Mouse (Mus musculus) small intestine, adult 2 months (tissue): ENCODE measurements around the gene Snd1. TPM values are rescaled to one million over a fixed set of nuclear protein-coding genes. Genes with fewer than 3 reads are reported as not detected.

Source experiments
- H3K27ac ChIP-seq: fragments of 200-500 bp; 2 replicates; pipeline ENCODE4 v1.5.1; 2012; ENCODE audit warnings: low read depth, low read length, control low read depth, inconsistent platforms; ENCODE audit not compliant: insufficient read depth
- H3K27me3 ChIP-seq: fragments of 200-500 bp; 2 replicates; pipeline ENCODE4 v1.6.1; 2012; ENCODE audit warnings: mild to moderate bottlenecking, moderate library complexity, low read length, inconsistent platforms; ENCODE audit not compliant: control insufficient read depth, insufficient read depth
- H3K36me3 ChIP-seq: fragments of 200-500 bp; 2 replicates; pipeline ENCODE4 v1.6.1; 2012; ENCODE audit warnings: mild to moderate bottlenecking, low read length, control low read depth, inconsistent platforms; ENCODE audit not compliant: control insufficient read depth, insufficient read depth
- H3K4me1 ChIP-seq: fragments of 200-500 bp; 2 replicates; pipeline ENCODE4 v1.6.1; 2012; ENCODE audit warnings: low read length, inconsistent platforms, mixed read lengths; ENCODE audit not compliant: control insufficient read depth, insufficient read depth, insufficient read length
- H3K4me3 ChIP-seq: fragments of 200-500 bp; 2 replicates; pipeline ENCODE4 v1.5.1; 2012; ENCODE audit warnings: low read depth, mild to moderate bottlenecking, control low read depth, inconsistent platforms, low read length, moderate library complexity
- CTCF ChIP-seq: fragments of 200-500 bp; IDR thresholded peaks from 2 replicates; pipeline ENCODE4 v1.5.1; 2012; ENCODE audit warnings: low read depth, mild to moderate bottlenecking, control low read depth, inconsistent platforms, low read length, moderate library complexity, mixed read lengths; ENCODE audit not compliant: insufficient replicate concordance, insufficient read length; ENCODE audit errors: extremely low read depth
- POLR2A ChIP-seq: fragments of 200-500 bp; IDR thresholded peaks from 2 replicates; pipeline ENCODE4 v1.6.1; 2012; ENCODE audit warnings: low read depth, mild to moderate bottlenecking, control low read depth, inconsistent platforms, low read length, moderate library complexity
- WGBS: fragments of 180-500 bp; shearing (Covaris S2); methylation state at CpG from one replicate; pipeline ENCODE4 v1.1.7; 2018; 5-methylcytosine and 5-hydroxymethylcytosine counted together
- polyA plus RNA-seq: library from polyadenylated mRNA; depleted of rRNA; stranded (reverse); fragments of >200 nt; gene quantifications from 2 replicates; pipeline ENCODE4 v1.2.3, GENCODE M21; 2012

The Snd1 gene
- polyA plus RNA-seq, 1 experiment = 77.7 TPM

GRCm38 (mm10) chr6:28795380-28795779 is 320.4 kb downstream of the Snd1 start:
- no peak overlapping the region for H3K27ac ChIP-seq
- H3K4me3 ChIP-seq = no peak overlapping the region
- H3K4me1 ChIP-seq = no peaks in the 10 kb centered on the region
- H3K36me3 ChIP-seq = peaks cover 17% of the 10 kb centered on the region
- TF ChIP-seq CTCF (no peak), POLR2A (no peak)
- 69% methylated on average over 9 of the region's 9 CpGs for WGBS
- H3K27me3 ChIP-seq = no peaks in the 10 kb centered on the region

DNA sequence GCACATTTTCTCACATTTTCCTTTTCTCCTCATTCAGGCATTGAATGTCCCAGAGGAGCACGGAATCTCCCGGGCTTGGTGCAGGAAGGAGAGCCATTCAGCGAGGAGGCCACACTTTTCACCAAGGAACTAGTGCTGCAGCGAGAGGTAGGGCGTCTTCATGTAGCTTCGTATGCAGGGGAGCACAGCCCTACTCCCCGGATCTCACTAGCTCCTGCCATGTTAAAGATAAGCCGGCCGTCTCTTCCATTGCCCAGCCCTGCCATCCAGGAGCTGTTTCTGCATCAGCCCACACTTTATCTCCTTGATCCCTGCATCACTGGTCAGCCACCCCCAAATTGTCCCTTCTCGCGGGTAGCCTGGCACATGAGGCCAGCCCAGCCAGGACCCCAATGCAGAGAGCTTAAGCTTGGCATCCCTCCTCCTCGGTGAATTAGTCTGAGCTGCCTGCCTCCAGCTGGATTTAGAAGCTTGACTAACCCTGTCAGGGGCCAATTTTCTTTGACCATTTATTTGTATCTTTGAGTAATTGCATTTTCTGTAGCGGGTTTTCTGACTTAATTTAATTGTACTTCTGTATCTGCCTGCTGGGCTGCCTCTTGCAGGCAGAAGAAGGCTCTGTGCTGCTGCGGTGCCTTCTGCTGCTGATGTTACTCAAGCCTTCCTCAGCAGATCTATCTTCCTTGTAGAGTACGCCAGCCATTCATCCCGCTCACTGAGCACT is 321.0 kb downstream of the Snd1 start:
- Histone ChIP-seq H3K27ac (no peak overlapping the region), H3K27me3 (no peaks in the 10 kb centered on the region), H3K36me3 (peaks cover 17% of the 10 kb centered on the region), H3K4me1 (no peaks in the 10 kb centered on the region), H3K4me3 (no peak overlapping the region)
- WGBS = 94% methylated on average over 16 of the region's 16 CpGs
- TF ChIP-seq POLR2A (no peak), CTCF (no peak)

- 92% methylated on average over 2 of the region's 2 CpGs for WGBS
- Histone ChIP-seq H3K27me3 (no peaks in the 10 kb centered on the region), H3K4me1 (no peaks in the 10 kb centered on the region), H3K4me3 (no peak overlapping the region), H3K36me3 (peaks cover 21% of the 10 kb centered on the region), H3K27ac (no peak overlapping the region)
- TF ChIP-seq CTCF (no peak), POLR2A (no peak)
Measured at GRCm38 (mm10) chr6:28799818-28800217, 324.9 kb downstream of the Snd1 start.

- Histone ChIP-seq H3K27me3 (no peaks in the 10 kb centered on the region), H3K36me3 (peaks cover 19% of the 10 kb centered on the region), H3K27ac (no peak overlapping the region), H3K4me3 (no peak overlapping the region), H3K4me1 (no peaks in the 10 kb centered on the region)
- WGBS = 92% methylated on average over 3 of the region's 3 CpGs
- TF ChIP-seq POLR2A (no peak), CTCF (no peak)
Measured at GRCm38 (mm10) chr6:28800976-28801375, 326.0 kb downstream of the Snd1 start.

GRCm38 (mm10) chr6:28803678-28804279 is 328.8 kb downstream of the Snd1 start:
- Histone ChIP-seq H3K36me3 (peaks cover 9% of the 10 kb centered on the region), H3K4me3 (no peak overlapping the region), H3K27me3 (no peaks in the 10 kb centered on the region), H3K27ac (no peak overlapping the region), H3K4me1 (no peaks in the 10 kb centered on the region)
- TF ChIP-seq POLR2A (no peak), CTCF (no peak)
- 88% methylated on average over 6 of the region's 6 CpGs for WGBS

GRCm38 (mm10) chr6:28804751-28805150 is 329.8 kb downstream of the Snd1 start:
- H3K4me1 ChIP-seq = no peaks in the 10 kb centered on the region
- 85% methylated on average over 5 of the region's 5 CpGs for WGBS
- no peak for TF ChIP-seq POLR2A
- no peak for TF ChIP-seq CTCF

DNA sequence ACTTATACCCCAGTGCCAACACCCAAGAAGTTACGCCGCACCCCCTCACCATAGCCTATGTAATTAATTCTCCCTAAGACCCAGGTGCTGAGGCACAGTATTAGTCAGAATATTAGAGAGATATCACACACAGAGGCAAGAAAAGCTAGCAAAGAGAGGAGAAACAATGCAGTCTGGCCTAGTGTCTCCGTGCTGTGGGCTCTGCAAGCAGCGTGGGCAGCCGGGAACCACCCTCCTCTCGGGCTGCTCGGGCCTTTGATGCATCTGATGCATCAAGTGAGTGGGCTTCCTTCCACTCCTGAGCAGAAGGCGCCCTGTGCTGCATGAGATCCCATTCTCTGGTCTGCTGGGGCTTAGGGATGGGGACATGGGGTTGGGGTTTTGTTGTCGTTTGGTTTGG is 338.1 kb downstream of the Snd1 start:
- Histone ChIP-seq H3K27ac (no peak overlapping the region), H3K36me3 (no peaks in the 10 kb centered on the region), H3K27me3 (no peaks in the 10 kb centered on the region), H3K4me3 (no peak overlapping the region), H3K4me1 (no peaks in the 10 kb centered on the region)
- TF ChIP-seq POLR2A (no peak), CTCF (no peak)
- WGBS = 86% methylated on average over 9 of the region's 9 CpGs

More at GRCm38 (mm10) chr6:28804751-28805150, 329.8 kb downstream of the Snd1 start:
- no peaks in the 10 kb centered on the region for H3K27me3 ChIP-seq
- H3K4me3 ChIP-seq = no peak overlapping the region
- peaks cover 6% of the 10 kb centered on the region; the same call in 1 of the 2 replicates for H3K36me3 ChIP-seq
- H3K27ac ChIP-seq = no peak overlapping the region
